Mouse (Mus musculus) small intestine, adult 2 months (tissue): ENCODE measurements around the gene Dst. TPM values are rescaled to one million over a fixed set of nuclear protein-coding genes. Genes with fewer than 3 reads are reported as not detected.
A peak's percentile ranks its signal among the peaks of the same experiment; 100 is the strongest.

Experiments
- H3K27ac ChIP-seq: fragments of 200-500 bp; 2 replicates; pipeline ENCODE4 v1.5.1; 2012; ENCODE audit warnings: low read depth, low read length, control low read depth, inconsistent platforms; ENCODE audit not compliant: insufficient read depth
- H3K27me3 ChIP-seq: fragments of 200-500 bp; 2 replicates; pipeline ENCODE4 v1.6.1; 2012; ENCODE audit warnings: mild to moderate bottlenecking, moderate library complexity, low read length, inconsistent platforms; ENCODE audit not compliant: control insufficient read depth, insufficient read depth
- H3K36me3 ChIP-seq: fragments of 200-500 bp; 2 replicates; pipeline ENCODE4 v1.6.1; 2012; ENCODE audit warnings: mild to moderate bottlenecking, low read length, control low read depth, inconsistent platforms; ENCODE audit not compliant: control insufficient read depth, insufficient read depth
- H3K4me1 ChIP-seq: fragments of 200-500 bp; 2 replicates; pipeline ENCODE4 v1.6.1; 2012; ENCODE audit warnings: low read length, inconsistent platforms, mixed read lengths; ENCODE audit not compliant: control insufficient read depth, insufficient read depth, insufficient read length
- H3K4me3 ChIP-seq: fragments of 200-500 bp; 2 replicates; pipeline ENCODE4 v1.5.1; 2012; ENCODE audit warnings: low read depth, mild to moderate bottlenecking, control low read depth, inconsistent platforms, low read length, moderate library complexity
- CTCF ChIP-seq: fragments of 200-500 bp; IDR thresholded peaks from 2 replicates; pipeline ENCODE4 v1.5.1; 2012; ENCODE audit warnings: low read depth, mild to moderate bottlenecking, control low read depth, inconsistent platforms, low read length, moderate library complexity, mixed read lengths; ENCODE audit not compliant: insufficient replicate concordance, insufficient read length; ENCODE audit errors: extremely low read depth
- POLR2A ChIP-seq: fragments of 200-500 bp; IDR thresholded peaks from 2 replicates; pipeline ENCODE4 v1.6.1; 2012; ENCODE audit warnings: low read depth, mild to moderate bottlenecking, control low read depth, inconsistent platforms, low read length, moderate library complexity
- WGBS: fragments of 180-500 bp; shearing (Covaris S2); methylation state at CpG from one replicate; pipeline ENCODE4 v1.1.7; 2018; 5-methylcytosine and 5-hydroxymethylcytosine counted together
- polyA plus RNA-seq: library from polyadenylated mRNA; depleted of rRNA; stranded (reverse); fragments of >200 nt; gene quantifications from 2 replicates; pipeline ENCODE4 v1.2.3, GENCODE M21; 2012

Gene Dst
- polyA plus RNA-seq, 1 experiment = 31.9 TPM

DNA sequence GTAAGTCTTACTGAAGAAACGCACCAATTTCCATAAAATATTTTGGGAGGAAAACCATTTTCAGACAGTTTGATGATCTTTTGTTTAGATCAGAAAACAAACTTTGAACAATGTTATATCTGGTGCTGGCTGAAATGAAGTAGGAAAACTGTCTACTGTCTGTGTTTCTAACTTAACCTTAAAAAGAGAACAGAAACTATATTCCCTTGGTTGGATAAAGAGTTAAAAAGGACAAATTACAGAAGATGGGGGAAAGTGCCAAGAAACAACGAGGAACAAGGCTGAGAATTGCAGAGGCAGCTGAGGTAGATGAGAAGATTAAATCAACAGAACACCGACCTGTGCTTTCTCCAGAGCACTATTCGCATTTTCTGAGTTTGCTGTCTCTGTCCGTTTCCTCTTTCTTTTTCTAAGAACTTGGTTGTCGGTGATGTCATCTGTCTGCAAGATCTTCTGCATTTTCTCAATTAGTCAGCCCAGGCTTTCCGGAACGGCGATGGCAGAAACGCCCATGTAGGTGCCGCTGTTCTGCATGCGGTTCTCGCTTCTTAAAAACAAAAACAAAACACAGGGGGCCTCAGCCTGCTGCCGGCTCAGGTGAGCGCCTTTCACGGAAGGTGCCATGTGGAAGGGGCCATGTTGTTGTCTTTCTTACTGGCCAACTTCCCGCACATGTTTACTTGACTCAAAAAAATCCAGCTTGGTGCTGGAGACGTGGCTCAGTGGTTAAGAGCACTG lies 24.8 kb upstream of the Dst start:
- TF ChIP-seq POLR2A = no peak
- no peak for TF ChIP-seq CTCF
- Histone ChIP-seq H3K27me3 (no peaks in the 10 kb centered on the region), H3K4me1 (no peaks in the 10 kb centered on the region), H3K27ac (no peak overlapping the region), H3K36me3 (no peaks in the 10 kb centered on the region), H3K4me3 (peak overlapping the region; percentile 44)
- WGBS = 10% methylated on average over 18 of the region's 18 CpGs

DNA sequence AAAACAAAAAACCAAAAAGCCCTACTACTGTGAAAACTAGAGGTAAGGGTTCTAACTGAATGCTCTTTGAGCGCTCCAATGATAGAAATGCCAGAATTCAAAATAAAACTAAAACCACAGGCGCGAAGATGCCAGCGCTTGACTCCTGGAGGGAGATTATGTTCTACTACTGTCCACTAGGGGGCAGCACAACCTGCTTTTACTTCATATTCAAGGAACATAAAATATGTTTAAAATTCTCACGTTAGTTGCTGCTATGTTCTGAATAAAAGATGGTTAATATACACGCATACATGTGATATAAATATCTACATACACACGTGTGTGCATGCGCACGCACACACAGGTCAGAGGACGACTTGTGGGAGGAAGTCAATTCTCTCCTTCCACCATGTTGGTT lies 15.2 kb upstream of the Dst start:
- Histone ChIP-seq H3K27me3 (no peaks in the 10 kb centered on the region), H3K36me3 (no peaks in the 10 kb centered on the region), H3K4me1 (no peaks in the 10 kb centered on the region), H3K4me3 (no peak overlapping the region), H3K27ac (no peak overlapping the region)
- WGBS = 61% methylated on average over 10 of the region's 10 CpGs
- TF ChIP-seq POLR2A (no peak), CTCF (peak; percentile 49; the same call in 1 of the 2 replicates)

DNA sequence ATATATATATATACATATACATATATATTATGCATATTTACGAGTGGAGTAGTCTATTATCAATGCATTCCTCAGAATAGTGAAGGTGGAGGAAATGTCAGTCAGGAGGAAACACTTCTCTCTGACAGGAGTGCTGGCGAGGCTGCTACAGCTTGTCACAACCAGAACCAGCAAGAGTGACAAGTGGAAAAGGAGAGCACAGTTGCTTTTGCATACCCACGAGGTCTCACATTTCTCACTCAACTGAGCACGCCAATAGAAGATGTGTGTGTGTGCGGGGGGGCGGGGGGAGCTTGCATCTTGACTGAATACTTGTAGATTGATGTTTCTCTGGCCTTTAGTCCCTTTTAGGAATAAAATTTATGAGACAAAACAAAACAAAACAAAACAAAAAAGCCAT lies 11.9 kb upstream of the Dst start:
- TF ChIP-seq POLR2A (no peak), CTCF (no peak)
- Histone ChIP-seq H3K36me3 (no peaks in the 10 kb centered on the region), H3K27me3 (no peaks in the 10 kb centered on the region), H3K4me1 (no peaks in the 10 kb centered on the region), H3K4me3 (no peak overlapping the region), H3K27ac (no peak overlapping the region)
- 71% methylated on average over 6 of the region's 6 CpGs for WGBS

DNA sequence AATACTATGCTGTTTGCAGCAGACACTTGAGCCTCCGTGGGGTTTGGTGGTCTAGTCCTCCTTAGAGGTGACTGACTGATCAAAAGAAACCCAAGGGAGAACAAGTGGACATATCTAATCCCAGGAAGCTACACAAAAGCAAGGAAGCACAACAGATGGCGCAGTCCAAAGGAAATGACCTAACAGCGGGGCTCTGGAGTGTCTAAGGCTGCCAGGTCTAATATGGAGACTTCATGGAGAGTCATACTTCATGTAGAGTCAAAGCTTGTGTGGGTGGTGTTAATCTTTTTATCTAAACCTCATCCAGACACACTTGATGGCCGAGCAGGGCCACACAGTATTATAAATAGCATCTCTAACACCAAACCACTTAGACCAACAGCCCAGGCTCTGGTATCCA lies 11.4 kb upstream of the Dst start:
- H3K36me3 ChIP-seq = no peaks in the 10 kb centered on the region
- no peak overlapping the region for H3K4me3 ChIP-seq
- WGBS = 70% methylated on average over 4 of the region's 4 CpGs
- no peak overlapping the region for H3K27ac ChIP-seq
- H3K27me3 ChIP-seq = no peaks in the 10 kb centered on the region
- TF ChIP-seq CTCF (no peak), POLR2A (no peak)
- H3K4me1 ChIP-seq = no peaks in the 10 kb centered on the region

DNA sequence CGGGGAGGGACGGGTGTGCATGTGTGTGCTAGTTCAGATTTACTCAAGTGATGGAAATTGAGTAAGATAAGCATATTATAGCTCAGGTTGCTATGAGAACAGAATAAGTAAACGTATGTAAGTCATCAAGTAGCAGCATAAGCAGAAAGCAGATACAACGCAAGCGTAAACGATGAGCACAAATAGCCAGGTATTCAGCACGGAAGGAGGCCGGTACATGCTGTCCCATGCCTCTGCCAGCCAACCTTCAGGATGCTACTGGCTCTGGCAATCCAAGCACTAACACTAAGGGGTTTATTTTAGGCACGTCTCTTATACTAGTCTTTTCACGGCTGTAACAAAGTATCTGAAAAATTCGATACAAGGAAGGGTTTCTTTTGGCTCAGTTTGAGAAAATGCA lies 10.6 kb upstream of the Dst start:
- no peaks in the 10 kb centered on the region for H3K27me3 ChIP-seq
- no peaks in the 10 kb centered on the region for H3K36me3 ChIP-seq
- TF ChIP-seq CTCF (no peak), POLR2A (no peak)
- H3K4me1 ChIP-seq = no peaks in the 10 kb centered on the region
- H3K4me3 ChIP-seq = no peak overlapping the region
- WGBS = 84% methylated on average over 11 of the region's 11 CpGs
- H3K27ac ChIP-seq = no peak overlapping the region

DNA sequence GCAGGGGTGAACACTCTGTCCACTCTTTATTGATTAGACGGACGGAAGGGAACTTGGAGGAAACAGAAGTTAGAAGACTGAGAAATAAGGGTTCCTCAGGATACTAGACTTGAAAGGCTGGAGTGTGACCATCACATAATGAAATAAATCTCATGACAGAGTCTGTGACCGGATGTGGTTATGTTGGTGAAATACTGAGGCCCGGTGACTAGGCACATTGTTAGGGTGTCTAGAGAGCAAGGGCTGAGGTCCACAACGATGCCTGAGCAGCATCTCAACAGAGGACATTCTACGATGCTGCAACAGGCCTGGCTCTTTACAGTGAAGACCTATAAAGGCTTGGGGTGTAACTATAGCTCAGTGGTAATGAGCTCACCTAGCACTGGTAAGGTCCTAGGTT lies 9.7 kb upstream of the Dst start:
- no peaks in the 10 kb centered on the region for H3K4me1 ChIP-seq
- no peak for TF ChIP-seq CTCF
- TF ChIP-seq POLR2A = no peak
- no peak overlapping the region for H3K4me3 ChIP-seq
- no peaks in the 10 kb centered on the region for H3K27me3 ChIP-seq
- WGBS = 88% methylated on average over 6 of the region's 6 CpGs
- H3K36me3 ChIP-seq = no peaks in the 10 kb centered on the region
- H3K27ac ChIP-seq = no peak overlapping the region

DNA sequence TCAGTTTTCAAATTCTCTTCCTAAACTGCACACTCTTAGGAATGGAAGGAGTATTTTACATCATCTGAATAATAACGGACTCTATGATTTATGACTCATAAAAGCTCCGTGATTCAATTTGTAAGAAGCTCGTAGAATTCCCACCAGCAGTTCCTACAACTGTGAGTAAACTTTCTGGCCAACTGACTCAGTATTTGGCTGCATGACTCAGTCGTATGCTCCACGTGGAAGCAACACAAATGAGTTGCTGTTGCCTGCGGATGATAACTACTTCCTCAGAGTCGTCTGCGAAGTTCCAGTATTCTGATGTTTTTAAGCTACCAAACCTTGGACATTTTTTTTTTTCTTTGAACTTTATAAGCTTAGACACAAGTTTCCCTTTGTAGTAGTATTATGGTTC lies 7.8 kb upstream of the Dst start:
- TF ChIP-seq POLR2A (no peak), CTCF (no peak)

DNA sequence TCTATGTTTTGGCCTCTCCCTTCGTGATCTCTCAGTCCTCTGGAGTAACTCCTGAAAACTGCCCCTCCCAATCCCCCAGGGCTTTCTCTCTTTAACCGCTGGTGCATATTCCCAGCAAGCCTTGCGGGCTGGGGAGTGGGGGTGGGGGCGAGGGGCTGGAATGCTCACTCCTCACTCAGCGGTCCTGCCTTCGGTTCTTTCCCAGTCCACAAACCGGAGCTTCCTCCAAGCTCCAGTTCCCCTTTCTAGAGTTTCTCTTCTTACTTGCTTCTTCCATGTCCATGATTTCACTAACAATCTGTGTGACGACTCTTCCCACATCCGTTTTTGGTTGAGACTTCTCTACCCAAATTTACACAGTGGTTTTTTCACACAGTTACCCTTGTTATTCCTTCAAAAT lies 4.4 kb upstream of the Dst start:
- WGBS = 31% methylated on average over 9 of the region's 9 CpGs
- 0 out of 2 replicates have a peak, but pooled peaks cover 3% of the 10 kb centered on the region for H3K4me1 ChIP-seq
- H3K27ac ChIP-seq = no peak overlapping the region
- H3K27me3 ChIP-seq = peaks cover 17% of the 10 kb centered on the region
- no peak overlapping the region for H3K4me3 ChIP-seq
- H3K36me3 ChIP-seq = no peaks in the 10 kb centered on the region
- TF ChIP-seq POLR2A (no peak), CTCF (no peak)

More for the DNA sequence above, 7.8 kb upstream of the Dst start:
- Histone ChIP-seq H3K27me3 (no peaks in the 10 kb centered on the region), H3K4me3 (no peak overlapping the region), H3K4me1 (no peaks in the 10 kb centered on the region), H3K36me3 (no peaks in the 10 kb centered on the region), H3K27ac (no peak overlapping the region)
- WGBS = 57% methylated on average over 8 of the region's 8 CpGs
